Comparison of ENCODE assay signal across 24 mouse cellular contexts in the genomic region with DNA sequence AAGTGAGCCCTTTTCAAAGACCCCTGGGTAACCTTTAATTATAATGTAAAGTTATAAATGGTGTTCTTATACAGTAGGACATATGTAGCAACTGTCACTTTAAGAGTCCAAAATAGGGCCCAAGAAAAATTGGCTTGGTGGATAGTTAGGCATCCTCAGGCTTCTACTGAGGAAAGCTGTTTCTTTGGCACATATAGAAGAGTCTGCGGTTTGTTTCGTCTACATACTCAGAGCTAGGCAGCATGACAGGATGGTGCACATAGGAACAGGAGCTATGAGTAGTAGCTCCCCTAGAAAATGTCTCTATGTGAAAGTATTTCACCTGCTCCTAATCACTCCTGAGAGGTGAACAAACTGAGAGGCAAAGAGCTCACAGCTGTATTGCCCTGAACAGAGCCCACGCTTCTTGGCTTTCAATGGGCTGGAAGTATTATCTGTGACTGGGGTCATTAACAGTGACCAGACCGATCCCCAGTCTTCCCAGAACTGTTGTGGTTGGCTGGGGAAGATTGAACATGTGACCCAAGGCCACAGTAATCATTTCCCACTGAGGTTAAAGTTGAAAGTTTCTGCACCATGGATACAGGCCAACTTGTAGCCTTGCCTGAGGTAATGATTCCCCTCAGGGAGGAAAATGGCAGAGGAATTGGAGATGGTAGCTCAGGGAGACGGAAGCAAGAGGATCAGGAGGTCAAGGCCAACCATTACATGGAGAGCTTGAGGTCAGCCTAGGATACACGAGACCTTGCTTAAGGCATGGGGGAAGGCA.
A peak's percentile ranks its signal among the peaks of the same experiment; 100 is the strongest.
DNase-seq lines count a peak whose midpoint lies in the region; ATAC-seq and TF ChIP-seq lines count a peak whose summit lies in the region.
"Had no signal": no experiment of that assay in that cellular context is flagged by ENCODE, and none has a peak within 500 bp of the region (broad histone marks: within the 10 kb centered on the region; RNA-seq: fewer than 3 reads in every experiment).

No protein-coding gene starts in this region.

- no peak for TF ChIP-seq CTCF in forebrain, postnatal 0 days (IDR thresholded peaks at IDR 0.05; ENCODE audit: low read depth)

- H3K4me1 ChIP-seq in forebrain, postnatal 0 days (ENCODE audit: insufficient read depth): no peaks in the 10 kb centered on the region
- no peaks in the 10 kb centered on the region for H3K4me1 ChIP-seq in forebrain, embryonic 11.5 days (replicated peaks; ENCODE audit: control insufficient read depth, insufficient read depth, low read length)
- H3K4me1 ChIP-seq in kidney, embryonic 16.5 days (ENCODE audit: insufficient read depth, low read length): no peaks in the 10 kb centered on the region
- H3K4me1 ChIP-seq: embryonic facial prominence, embryonic 15.5 days; limb, embryonic 12.5 days; lung, embryonic 15.5 days; neural tube, embryonic 15.5 days; stomach, embryonic 15.5 days had no signal

- 76% methylated on average over 6 of the region's 6 CpGs for WGBS in forebrain, postnatal 0 days
- WGBS in forebrain, embryonic 11.5 days: 74% methylated on average over 6 of the region's 6 CpGs
- 69% methylated on average over 6 of the region's 6 CpGs for WGBS in kidney, embryonic 16.5 days

- DNase-seq in adrenal gland, adult 2 months: peak; percentile 33
- DNase-seq in adrenal gland, postnatal 36 days: no peak
- DNase-seq in forebrain, postnatal 0 days: peak; percentile 27
- DNase-seq in forebrain, embryonic 11.5 days (ENCODE audit: low spot score): no peak
- DNase-seq in kidney, adult 18-20 months: peak; percentile 3
- peak; percentile 3 to 37 for DNase-seq in kidney, postnatal 25 days
- no peak for DNase-seq in layer of hippocampus, adult 8-10 months (ENCODE audit: low spot score in 2 of 2)
- DNase-seq: cerebellum, adult 18-20 months; cerebellum, postnatal 25 days; embryo, embryonic 11 days; lung, postnatal 4 days; right cerebral cortex, postnatal 25 days; thymus, adult 18-20 months; thymus, postnatal 4 days had no signal

- no peak overlapping the region for H3K27ac ChIP-seq in forebrain, postnatal 0 days (ENCODE audit: low read depth, low read length)
- no peak overlapping the region for H3K27ac ChIP-seq in forebrain, embryonic 11.5 days (ENCODE audit: low read depth, low read length)
- no peak overlapping the region for H3K27ac ChIP-seq in kidney, embryonic 16.5 days (ENCODE audit: low read length)
- H3K27ac ChIP-seq: embryonic facial prominence, embryonic 15.5 days; limb, embryonic 12.5 days; liver, embryonic 14.5 days; lung, embryonic 15.5 days; neural tube, embryonic 15.5 days; stomach, embryonic 15.5 days had no signal

- no peak overlapping the region for H3K4me3 ChIP-seq in forebrain, postnatal 0 days (ENCODE audit: low read depth, low read length)
- no peak overlapping the region for H3K4me3 ChIP-seq in forebrain, embryonic 11.5 days (ENCODE audit: low read depth, low read length)
- H3K4me3 ChIP-seq in kidney, embryonic 16.5 days (ENCODE audit: low read length): no peak overlapping the region
- H3K4me3 ChIP-seq: embryonic facial prominence, embryonic 15.5 days; limb, embryonic 12.5 days; lung, embryonic 15.5 days; neural tube, embryonic 15.5 days; stomach, embryonic 15.5 days had no signal

- H3K9ac ChIP-seq in forebrain, postnatal 0 days: no peak overlapping the region
- H3K9ac ChIP-seq in forebrain, embryonic 11.5 days (ENCODE audit: low read length): no peak overlapping the region
- no peak overlapping the region for H3K9ac ChIP-seq in kidney, embryonic 16.5 days (replicated peaks; ENCODE audit: low read length)
- H3K9ac ChIP-seq: embryonic facial prominence, embryonic 15.5 days; limb, embryonic 12.5 days; liver, embryonic 14.5 days; lung, embryonic 15.5 days; neural tube, embryonic 15.5 days; stomach, embryonic 15.5 days had no signal

- H3K27me3 ChIP-seq in forebrain, postnatal 0 days (ENCODE audit: insufficient read depth, low read length): no peaks in the 10 kb centered on the region
- H3K27me3 ChIP-seq in forebrain, embryonic 11.5 days (ENCODE audit: control insufficient read depth, insufficient read depth, low read length): no peaks in the 10 kb centered on the region
- no peaks in the 10 kb centered on the region for H3K27me3 ChIP-seq in kidney, embryonic 16.5 days (ENCODE audit: insufficient read depth, low read length)
- H3K27me3 ChIP-seq: embryonic facial prominence, embryonic 15.5 days; limb, embryonic 12.5 days; lung, embryonic 15.5 days; neural tube, embryonic 15.5 days; Patski; stomach, embryonic 15.5 days had no signal

- no peak overlapping the region for H3K4me2 ChIP-seq in forebrain, postnatal 0 days (ENCODE audit: low read depth)
- H3K4me2 ChIP-seq in forebrain, embryonic 11.5 days (ENCODE audit: low read depth, low read length, severe bottlenecking): no peak overlapping the region
- H3K4me2 ChIP-seq in kidney, embryonic 16.5 days (replicated peaks; ENCODE audit: low read depth, low read length): no peak overlapping the region
- H3K4me2 ChIP-seq: embryonic facial prominence, embryonic 15.5 days; limb, embryonic 12.5 days; lung, embryonic 15.5 days; neural tube, embryonic 15.5 days; stomach, embryonic 15.5 days had no signal

- ATAC-seq in forebrain, postnatal 0 days: peak; percentile 69
- ATAC-seq in forebrain, embryonic 11.5 days (replicated peaks; ENCODE audit: low FRiP score): no peak
- no peak for ATAC-seq in kidney, embryonic 16.5 days (ENCODE audit: low FRiP score, low TSS enrichment)
- ATAC-seq: activated CD4-positive, CD25-positive, alpha-beta regulatory T cell, adult 4 months; midbrain, embryonic 16.5 days; Patski had no signal

- no peaks in the 10 kb centered on the region for H3K36me3 ChIP-seq in forebrain, postnatal 0 days (ENCODE audit: insufficient read depth)
- no peaks in the 10 kb centered on the region for H3K36me3 ChIP-seq in forebrain, embryonic 11.5 days (ENCODE audit: control insufficient read depth, insufficient read depth, low read length)
- H3K36me3 ChIP-seq in kidney, embryonic 16.5 days (ENCODE audit: insufficient read depth, low read length): no peaks in the 10 kb centered on the region
- H3K36me3 ChIP-seq: embryonic facial prominence, embryonic 15.5 days; limb, embryonic 12.5 days; lung, embryonic 15.5 days; neural tube, embryonic 15.5 days; stomach, embryonic 15.5 days had no signal

- no peaks in the 10 kb centered on the region for H3K9me3 ChIP-seq in forebrain, postnatal 0 days (ENCODE audit: low read length)
- no peaks in the 10 kb centered on the region for H3K9me3 ChIP-seq in forebrain, embryonic 11.5 days (ENCODE audit: control insufficient read depth, low read length)
- H3K9me3 ChIP-seq in kidney, embryonic 16.5 days (ENCODE audit: low read length): no peaks in the 10 kb centered on the region
- H3K9me3 ChIP-seq: embryonic facial prominence, embryonic 15.5 days; limb, embryonic 12.5 days; lung, embryonic 15.5 days; neural tube, embryonic 15.5 days; stomach, embryonic 15.5 days had no signal

Comparison
In these comparisons a context has a peak if more than half of its experiments do, and no peak if none do; other contexts are left out.
1. DNase-seq: peak in adrenal gland, adult 2 months (single experiment), forebrain, postnatal 0 days (single experiment), kidney, adult 18-20 months (single experiment) and kidney, postnatal 25 days (2 of 2); none in adrenal gland, postnatal 36 days (0 of 2), forebrain, embryonic 11.5 days (single experiment) and layer of hippocampus, adult 8-10 months (0 of 2).